Mouse (Mus musculus) cerebellum, adult 2 months (tissue): ENCODE measurements around the gene Mical3.

Experiments used
- CTCF ChIP-seq: fragments of 200-500 bp; IDR thresholded peaks from 2 replicates; pipeline ENCODE4 v1.5.1; 2011; ENCODE audit warnings: low read depth, mild to moderate bottlenecking, control low read depth, low read length, moderate library complexity, borderline replicate concordance; ENCODE audit not compliant: insufficient read depth
- POLR2A ChIP-seq: fragments of 200-500 bp; IDR thresholded peaks from 2 replicates; pipeline ENCODE4 v1.6.1; 2011; ENCODE audit warnings: low read length, control low read depth, borderline replicate concordance; ENCODE audit not compliant: insufficient read depth

GRCm38 (mm10) chr6:121162616-121163015 is 31.8 kb upstream of the Mical3 start:
- TF ChIP-seq CTCF, result no peak
- TF ChIP-seq POLR2A, result no peak
